Mouse (Mus musculus) right cerebral cortex, postnatal 36 days (tissue): Measurements from ENCODE around the gene Rbm38.

Source experiments
- DNase-seq, 2 experiments: peaks; one replicate each; pipeline ENCODE4 v3.0.0; 2022; ENCODE audit warnings: low spot score in 2 of 2, mixed read lengths in 1 of 2

Gene Rbm38

DNA sequence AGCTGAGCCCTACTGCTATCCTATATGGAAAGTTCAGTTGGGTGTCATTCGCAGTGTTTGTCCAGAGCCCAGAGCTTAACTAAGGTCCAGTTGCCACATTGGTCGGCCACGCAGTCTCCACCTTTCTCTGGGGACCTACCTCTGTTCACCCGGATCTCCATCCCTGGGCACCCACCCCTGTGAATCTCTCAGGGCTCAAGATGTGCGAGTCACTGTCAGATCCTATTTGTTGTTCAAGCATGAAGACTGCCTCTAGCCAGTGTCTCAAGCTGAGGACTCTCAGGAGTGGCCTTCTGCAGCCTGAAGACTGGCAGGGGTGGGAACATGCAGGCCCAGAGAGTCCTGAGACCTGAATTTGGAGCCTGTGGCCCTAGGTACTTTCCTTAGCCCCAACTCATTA is 15.8 kb downstream of the Rbm38 start:
- DNase-seq, result no peak

DNA sequence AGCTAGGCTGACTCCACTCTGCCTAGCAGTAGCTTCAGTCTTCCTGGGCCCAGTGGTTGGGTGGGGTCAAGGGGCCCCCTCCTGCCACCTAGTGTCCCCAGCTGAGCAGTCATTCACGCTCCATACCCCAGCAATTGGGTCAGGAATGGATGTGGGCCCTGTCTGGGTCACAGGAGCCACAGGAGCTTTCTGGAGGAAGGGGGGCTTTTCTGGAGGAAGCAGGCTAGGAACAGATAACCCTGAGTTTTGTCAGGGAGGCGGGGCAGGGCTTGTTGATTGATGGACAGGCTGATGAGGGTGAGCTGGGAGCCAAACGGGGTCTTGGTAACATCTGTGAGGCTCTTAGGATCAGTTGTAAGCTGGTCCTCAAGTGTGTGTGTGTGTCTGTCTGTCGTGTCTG is 16.3 kb downstream of the Rbm38 start:
- DNase-seq, result no peak

DNA sequence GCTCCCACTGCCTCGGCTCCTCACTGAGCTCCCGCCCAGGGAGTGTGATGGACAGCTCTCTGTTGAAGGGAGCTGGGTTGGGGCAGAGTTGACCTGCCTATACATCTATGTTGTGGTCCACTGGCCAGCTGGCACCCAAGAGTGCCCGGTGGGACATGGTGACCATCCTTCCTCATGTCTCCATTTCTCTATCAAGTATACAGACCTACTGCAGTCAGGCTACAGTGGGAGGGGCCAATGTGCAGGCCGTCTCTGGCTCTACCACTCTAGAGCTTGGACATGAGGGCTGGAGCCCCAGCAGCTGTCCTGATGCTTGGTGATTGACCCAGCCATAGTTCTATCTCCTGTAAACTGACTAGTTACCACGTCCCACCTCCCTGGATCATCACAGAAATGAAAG is 17.0 kb downstream of the Rbm38 start:
- no peak for DNase-seq

DNA sequence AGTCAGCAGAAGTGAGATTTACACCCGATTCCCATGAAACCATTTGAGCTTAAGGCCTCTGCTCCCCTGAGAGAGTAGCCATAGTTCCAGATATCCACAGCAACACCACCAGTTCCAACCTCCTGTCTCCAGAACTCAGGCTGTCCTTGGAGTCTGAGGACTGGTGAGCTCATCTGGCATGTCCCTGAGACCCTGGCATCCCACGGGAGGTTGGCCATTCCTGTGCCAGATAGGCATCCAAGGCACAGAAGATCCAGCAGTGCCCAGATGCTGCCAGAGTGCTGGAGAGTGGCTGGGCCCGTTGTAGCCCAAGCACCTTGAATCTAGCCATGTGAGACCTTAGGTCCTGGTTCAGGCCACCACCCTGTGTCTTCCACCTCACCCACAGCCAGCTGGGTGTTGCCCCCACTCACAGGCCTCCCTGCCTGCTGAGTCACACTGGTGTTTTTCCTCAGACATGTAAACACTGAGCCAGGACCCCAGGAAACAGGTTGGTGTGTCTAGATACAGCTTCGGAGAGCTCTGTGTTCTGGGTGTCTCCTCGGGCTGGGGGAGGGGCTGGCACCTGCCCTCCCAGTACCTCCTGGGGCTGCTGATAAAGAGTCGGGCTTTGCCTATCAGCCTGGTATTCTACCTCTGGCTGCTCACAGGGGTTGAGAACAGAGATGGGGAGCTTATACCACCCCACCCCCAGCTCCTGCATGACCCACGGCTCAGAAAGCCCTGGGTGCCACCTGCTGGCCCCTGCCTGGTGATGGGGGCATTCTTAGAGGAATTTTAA is 17.7 kb downstream of the Rbm38 start:
- no peak for DNase-seq

- no peak for DNase-seq
Observed at GRCm38 (mm10) chr2:173039041-173039440, 18.7 kb downstream of the Rbm38 start.

GRCm38 (mm10) chr2:173040803-173041202 is 20.5 kb downstream of the Rbm38 start:
- no peak for DNase-seq

GRCm38 (mm10) chr2:173041242-173041641 is 20.9 kb downstream of the Rbm38 start:
- DNase-seq, result no peak

- no peak for DNase-seq
Observed at GRCm38 (mm10) chr2:173041893-173042292, 21.6 kb downstream of the Rbm38 start.

- DNase-seq, result no peak
Observed at GRCm38 (mm10) chr2:173042504-173043162, 22.3 kb downstream of the Rbm38 start.

GRCm38 (mm10) chr2:173044198-173044970 is 24.1 kb downstream of the Rbm38 start:
- no peak for DNase-seq

- DNase-seq, result no peak
Observed at GRCm38 (mm10) chr2:173046582-173047297, 26.4 kb downstream of the Rbm38 start.

GRCm38 (mm10) chr2:173047471-173047870 is 27.2 kb downstream of the Rbm38 start:
- no peak for DNase-seq

DNA sequence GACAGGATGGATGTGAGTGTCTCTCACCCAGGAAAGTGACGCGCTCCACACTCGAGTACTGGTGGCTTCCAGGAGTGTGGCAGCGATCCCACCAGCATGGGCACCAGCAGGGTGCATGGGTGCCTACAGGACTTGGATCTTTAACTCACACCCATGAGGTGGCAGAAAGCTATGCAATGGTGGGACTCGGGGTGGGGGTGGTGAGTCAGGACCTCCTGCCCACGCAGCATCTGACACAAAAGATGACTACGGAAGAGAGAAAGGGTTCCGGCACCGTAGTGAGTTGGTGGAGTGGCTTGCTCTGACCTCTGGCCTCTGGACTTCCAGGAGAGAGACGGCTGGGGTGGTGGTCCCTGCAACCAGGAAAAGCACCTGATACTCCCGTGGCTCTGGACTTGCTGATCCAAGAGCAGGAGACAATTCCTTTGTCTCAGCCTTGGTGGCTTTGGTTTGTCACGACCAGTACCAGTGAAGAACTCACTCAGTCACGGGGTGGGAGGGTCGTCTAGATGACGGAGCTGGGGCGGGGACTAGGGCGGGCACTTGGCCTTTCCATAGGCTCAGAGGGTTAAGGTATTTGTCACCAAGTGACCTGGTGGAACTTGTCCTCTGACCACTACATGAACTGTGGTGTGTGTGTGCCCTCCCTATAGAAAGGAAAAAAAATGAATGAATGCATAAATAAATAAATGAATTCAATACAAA is 27.9 kb downstream of the Rbm38 start:
- DNase-seq, result no peak

DNA sequence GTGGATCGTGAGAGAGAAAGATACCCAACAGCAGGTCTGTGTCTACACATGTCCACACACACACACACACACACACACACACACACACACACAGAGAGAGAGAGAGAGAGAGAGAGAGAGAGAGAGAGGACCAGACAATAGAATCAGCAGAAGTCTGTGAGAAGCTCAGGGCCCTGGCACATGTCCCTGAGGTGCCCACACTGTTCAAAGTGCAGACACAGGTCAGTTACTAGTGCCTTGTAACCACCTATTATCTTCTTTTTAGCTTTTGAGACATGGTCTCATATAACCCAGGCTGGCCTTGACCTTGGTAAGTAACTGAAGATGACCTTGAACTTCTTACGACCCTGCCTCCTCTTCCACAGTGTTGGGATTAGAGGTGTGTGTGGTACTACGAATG is 28.9 kb downstream of the Rbm38 start:
- DNase-seq, result no peak

DNA sequence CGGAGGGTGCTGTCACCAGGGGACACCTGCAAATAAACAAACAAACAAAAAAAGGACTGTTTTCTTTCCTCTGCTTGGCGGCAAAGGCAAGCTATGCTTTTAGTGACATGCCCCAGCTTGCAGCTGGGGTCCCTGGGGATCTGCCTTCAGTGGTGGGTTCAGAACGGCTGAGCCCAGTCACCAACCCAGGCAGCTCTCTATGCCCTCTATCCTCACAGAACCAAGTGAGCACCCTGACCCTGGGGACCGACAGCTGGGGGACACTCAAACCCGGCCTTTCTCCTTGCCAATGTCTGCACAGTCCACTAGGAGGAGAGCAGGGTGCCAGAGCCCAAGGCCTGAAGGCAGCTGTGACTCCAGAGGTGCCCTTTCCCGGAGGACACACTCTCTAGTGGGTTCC is 29.5 kb downstream of the Rbm38 start:
- no peak for DNase-seq

DNA sequence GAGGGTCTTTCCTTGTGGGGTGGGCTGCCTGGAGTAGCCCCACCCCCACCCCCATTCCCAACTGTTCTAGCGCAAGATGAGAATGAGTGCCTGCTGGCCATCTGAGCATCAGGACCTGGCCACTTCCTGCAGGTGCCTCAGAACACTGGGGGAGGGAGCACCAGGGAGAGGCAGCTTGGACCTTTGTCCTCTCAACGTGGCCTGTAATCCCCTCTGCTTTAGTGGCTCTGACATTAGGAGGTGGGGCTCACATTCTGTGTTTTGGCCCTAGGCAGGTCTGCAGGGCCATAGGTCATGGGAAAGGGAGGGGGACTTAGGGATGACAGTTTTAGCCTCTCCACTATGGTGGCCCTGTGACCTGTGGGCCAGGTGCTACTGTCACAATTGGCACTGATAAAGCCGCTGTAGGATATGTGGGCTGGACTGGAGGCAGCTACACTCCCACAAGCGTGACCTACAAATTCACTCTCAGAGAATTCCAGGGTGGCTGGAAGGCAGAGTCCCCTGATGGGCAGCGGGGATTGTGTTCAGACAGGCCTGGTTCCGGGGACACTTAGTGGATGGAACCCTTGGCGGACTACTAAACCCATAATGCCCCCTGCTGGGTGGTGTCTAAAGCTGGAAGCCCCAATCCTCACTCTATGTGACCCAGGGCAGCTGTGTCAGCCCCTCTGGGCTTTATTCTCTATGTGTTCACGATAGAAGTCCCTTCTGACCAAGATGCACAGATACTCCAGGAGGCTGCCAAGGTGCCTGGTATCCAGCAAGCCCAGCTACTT is 30.5 kb downstream of the Rbm38 start:
- DNase-seq, result no peak

DNA sequence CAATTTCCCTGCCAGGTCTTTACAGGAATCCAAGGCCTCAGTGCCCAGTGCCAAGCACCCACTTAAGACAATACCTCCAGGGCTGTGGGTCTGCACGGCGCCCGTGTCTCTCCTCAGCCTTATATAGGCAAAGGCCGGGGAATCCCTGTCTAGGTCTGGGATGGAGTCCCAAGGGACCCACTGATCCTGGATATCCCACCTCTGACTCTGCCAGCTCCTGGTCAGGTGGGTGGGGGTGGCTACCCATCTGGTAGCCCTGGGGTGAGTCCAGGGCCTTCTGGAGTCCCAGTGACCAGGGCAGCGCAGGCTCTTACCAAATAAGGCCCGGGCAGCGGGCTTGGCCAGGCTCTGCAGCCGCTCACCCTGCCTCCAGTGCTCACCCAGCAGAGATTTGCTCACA is 32.6 kb downstream of the Rbm38 start:
- DNase-seq, result no peak

GRCm38 (mm10) chr2:173053846-173054245 is 33.5 kb downstream of the Rbm38 start:
- DNase-seq, result no peak

- no peak for DNase-seq
Observed at GRCm38 (mm10) chr2:173056303-173056881, 36.1 kb downstream of the Rbm38 start.

DNA sequence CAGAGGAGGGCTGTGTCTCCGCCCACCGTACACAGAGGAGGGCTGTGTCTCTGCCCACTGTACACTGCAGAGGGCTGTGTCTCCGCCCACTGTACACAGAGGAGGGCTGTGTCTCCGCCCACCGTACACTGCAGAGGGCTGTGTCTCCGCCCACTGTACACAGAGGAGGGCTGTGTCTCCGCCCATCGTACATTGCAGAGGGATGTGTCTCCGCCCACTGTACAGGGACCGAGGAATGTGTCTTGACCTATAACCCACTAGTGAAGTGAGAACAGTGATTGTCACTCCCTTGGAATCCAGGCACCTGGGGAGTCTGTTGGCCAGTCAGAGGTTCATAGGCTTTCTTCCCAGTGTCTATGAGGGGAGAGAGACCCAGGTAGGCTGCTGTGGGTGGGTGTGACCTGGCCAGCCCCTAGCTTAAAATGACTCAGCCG is 36.6 kb downstream of the Rbm38 start:
- no peak for DNase-seq
